Mouse (Mus musculus): Measurements from ENCODE around the gene Frat2. TPM values are rescaled to one million over a fixed set of nuclear protein-coding genes. Genes with fewer than 3 reads are reported as not detected.
"Not testable (repeated sequence)": the region's sequence is repeated elsewhere in the genome, so short reads cannot be mapped to it uniquely, and the experiment has no call there.

Frat2 gene
- polyA plus RNA-seq, 1 experiment from 2014 or later, result 17.1 TPM

DNA sequence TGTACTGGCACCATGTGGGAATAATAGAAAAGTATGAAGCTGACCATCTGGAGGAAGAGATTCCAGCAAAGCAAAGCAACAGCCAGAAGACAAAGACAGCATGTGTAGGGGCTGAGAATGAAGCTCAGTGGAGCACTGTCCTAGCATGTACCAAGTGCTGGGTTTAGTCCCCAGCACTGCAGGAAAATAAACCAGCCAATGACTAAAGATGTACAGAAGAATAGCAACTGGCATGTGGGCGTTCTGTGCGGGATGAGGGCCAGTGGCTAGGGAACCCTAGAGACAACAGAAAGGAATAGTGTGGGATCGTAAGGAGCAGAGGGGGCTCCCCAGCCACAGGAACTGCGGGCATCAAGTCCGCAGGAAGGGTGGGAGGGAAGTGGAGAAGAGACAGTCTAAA, 21.4 kb upstream of the Frat2 start:
- CTCF ChIA-PET, result interaction anchor here (1.7 kb wide), 1 partner anchor 11 kb away, joined by 3 read pairs; no protein-coding TSS in a partner anchor
- TF ChIP-seq CTCF (IDR thresholded peaks at IDR 0.05), result no peak
- ATAC-seq (no peak), DNase-seq (ENCODE audit: low read depth, low spot score) (no peak)
- POLR2A ChIA-PET, result no interaction called here
- in situ Hi-C loops (cut with MboI; ENCODE audit: low pct_unique_long_range_greater_than_20kb), result no loop called here
- no peaks in the 10 kb centered on the region for H3K27me3 ChIP-seq

DNA sequence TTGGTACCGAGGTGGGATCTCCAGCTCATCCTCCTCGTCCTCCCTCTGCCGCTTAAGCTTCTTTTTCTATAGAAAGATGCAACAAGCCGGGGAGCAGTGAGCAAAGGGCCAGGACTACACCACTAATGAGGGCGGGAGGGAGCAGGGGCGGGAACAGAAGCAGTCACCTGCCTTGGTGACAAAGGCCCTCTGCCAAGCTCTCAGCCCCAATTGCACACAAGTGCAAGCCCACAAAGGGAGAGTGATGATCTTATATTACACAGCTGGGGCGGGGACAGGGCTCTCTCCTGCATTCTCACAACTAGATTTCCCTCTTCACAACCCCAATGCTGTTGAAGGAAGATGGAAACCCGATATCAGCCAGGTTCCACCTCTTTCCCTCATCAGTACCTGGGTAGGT, 18.8 kb upstream of the Frat2 start:
- TF ChIP-seq CTCF (IDR thresholded peaks at IDR 0.05), result no peak
- ATAC-seq (no peak), DNase-seq (ENCODE audit: low read depth, low spot score) (no peak)
- ChIA-PET POLR2A (no interaction called here), CTCF (interaction anchor here (2.3 kb wide), 1 partner anchor 18 kb away, joined by 5 read pairs; no protein-coding TSS in a partner anchor)
- H3K27me3 ChIP-seq, result no peaks in the 10 kb centered on the region
- in situ Hi-C loops (cut with MboI; ENCODE audit: low pct_unique_long_range_greater_than_20kb), result no loop called here

DNA sequence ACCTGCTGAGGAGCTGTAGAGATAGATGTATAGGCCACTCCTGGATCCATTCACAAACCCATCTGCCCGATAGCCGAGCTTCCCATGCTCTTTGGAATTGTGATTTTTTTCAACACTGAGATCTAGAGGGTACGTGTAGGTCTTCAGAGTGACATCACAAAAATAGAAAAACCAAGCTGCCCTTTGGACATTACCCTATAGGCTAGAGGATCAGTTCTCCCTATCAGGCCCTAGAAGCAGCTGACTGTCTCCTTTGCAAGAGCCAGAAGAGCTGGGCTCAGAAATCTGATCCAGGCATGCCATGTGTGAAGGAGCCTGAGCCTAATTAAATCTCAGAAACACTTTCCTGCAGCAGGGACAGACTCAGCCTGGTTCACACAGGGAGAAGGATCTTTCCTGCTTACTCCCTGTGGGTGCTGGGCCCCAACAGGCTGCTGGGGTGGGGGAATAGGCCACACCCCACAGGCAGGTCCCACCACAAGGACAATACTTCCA, 9.9 kb upstream of the Frat2 start:
- DNase-seq (ENCODE audit: low read depth, low spot score) (no peak), ATAC-seq (no peak)
- CTCF ChIA-PET, result interaction anchor here (0.6 kb wide), 1 partner anchor 132 kb away, joined by 3 read pairs; no protein-coding TSS in a partner anchor
- no peak for TF ChIP-seq CTCF (IDR thresholded peaks at IDR 0.05)
- POLR2A ChIA-PET, result no interaction called here
- no peaks in the 10 kb centered on the region for H3K27me3 ChIP-seq
- in situ Hi-C loops (cut with MboI; ENCODE audit: low pct_unique_long_range_greater_than_20kb), result no loop called here

DNA sequence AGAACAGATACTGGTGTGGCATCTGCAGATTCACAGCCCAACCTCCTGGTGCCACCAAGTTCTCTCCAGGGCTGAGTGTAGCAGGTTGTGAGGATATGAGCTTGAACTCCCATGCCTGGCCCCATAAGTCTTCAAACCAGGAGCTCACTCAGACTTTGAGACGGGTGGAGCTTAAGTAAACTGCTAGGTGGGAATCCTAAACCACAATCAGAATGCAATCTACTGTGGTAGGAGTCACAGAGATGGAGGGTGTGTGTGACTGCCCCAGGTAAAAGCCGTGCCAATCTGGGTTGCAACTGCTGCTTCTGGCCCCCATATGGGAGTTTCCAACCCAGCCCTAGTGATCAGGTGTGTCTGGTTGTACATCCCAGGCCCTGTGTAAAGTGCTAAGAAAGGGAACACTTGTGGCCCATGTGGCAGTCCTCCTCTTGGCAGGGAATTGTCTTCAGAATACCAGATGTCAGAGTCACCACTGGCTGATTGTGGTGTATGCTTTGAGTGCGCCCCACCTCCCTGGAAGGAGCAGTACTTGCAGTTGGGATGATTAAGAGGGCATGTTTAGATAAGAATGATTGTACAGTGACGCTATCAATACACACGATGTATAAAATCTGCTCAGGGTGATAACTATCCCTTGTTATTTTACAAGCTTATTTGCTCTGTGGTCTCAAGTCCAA, 9.3 kb upstream of the Frat2 start:
- POLR2A ChIA-PET, result no interaction called here
- H3K27me3 ChIP-seq, result no peaks in the 10 kb centered on the region
- in situ Hi-C loops (cut with MboI; ENCODE audit: low pct_unique_long_range_greater_than_20kb), result no loop called here
- ATAC-seq (no peak), DNase-seq (ENCODE audit: low read depth, low spot score) (no peak)
- CTCF ChIA-PET, result no interaction called here
- no peak for TF ChIP-seq CTCF (IDR thresholded peaks at IDR 0.05)

DNA sequence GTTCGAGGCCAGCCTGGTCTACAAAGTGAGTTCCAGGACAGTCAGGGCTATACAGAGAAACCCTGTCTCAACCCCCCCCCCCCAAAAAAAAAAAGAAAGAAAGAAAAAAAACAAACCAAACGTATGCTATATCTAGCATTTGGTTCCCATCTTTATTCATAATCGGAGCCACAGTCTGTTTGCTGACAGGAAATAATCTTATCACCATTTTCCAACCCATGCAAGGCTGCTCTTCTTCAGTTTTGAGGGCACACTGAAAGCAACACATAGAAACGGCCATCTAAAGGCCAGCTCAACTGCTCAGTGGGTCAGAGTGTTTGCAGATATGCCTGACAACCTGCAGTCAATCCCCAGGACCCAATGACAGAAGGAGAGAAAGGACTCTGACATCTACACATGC, 4.5 kb upstream of the Frat2 start:
- POLR2A ChIA-PET, result interaction anchor here (0.6 kb wide), 1 partner anchor 69 kb away, joined by 6 read pairs; no protein-coding TSS in a partner anchor
- in situ Hi-C loops (cut with MboI; ENCODE audit: low pct_unique_long_range_greater_than_20kb), result no loop called here

DNA sequence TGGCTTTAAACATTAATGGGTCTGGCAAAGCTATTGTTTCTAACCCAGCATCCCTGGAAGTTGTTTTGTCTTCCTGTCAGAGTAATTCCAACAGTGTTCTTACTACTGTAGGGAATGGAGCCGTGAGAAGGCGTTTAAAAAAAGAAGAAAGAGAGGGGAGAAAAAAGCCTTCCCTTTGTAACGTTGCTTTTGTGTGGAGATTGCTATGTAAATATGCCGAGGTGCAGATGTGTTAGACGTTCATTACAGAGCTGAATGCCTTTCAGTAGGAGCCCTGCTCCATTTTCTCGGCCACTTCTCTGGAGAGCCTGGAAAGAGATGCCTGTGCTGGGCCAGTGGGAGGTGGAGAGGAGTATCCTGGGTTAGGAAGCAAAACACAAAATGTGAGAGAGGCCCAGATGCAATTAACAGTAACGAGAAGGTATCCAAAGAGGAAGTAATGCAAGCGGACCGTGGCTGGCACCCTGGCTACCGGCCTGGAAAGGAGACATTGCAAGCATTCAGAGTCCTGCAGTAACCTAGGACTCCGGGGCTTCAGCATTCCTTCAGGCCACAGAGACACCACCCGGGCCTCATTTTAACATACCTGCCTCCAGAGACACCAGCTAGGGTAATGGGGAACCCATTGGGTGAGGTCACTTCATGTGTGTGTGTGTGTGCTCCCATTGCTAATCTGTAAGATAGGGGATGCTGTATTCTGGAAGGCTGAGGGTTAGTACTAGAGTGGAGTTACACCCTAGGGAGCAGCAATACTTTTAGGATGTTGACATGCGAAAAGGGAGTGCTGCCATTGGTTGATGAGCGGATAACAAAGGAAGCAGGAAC, 3.0 kb upstream of the Frat2 start:
- no peaks in the 10 kb centered on the region for H3K27me3 ChIP-seq
- in situ Hi-C loops (cut with MboI; ENCODE audit: low pct_unique_long_range_greater_than_20kb), result no loop called here
- DNase-seq (ENCODE audit: low read depth, low spot score) (no peak), ATAC-seq (peak; percentile 19)
- TF ChIP-seq CTCF (IDR thresholded peaks at IDR 0.05), result no peak
- ChIA-PET POLR2A (interaction anchor here (0.8 kb wide), 1 partner anchor 69 kb away, joined by 3 read pairs; no protein-coding TSS in a partner anchor), CTCF (interaction anchor here (0.8 kb wide), 1 partner anchor 14 kb away, joined by 3 read pairs; no protein-coding TSS in a partner anchor)

More for the DNA sequence above, 4.5 kb upstream of the Frat2 start:
- CTCF ChIA-PET, result no interaction called here
- no peak for DNase-seq (ENCODE audit: low read depth, low spot score)
- no peaks in the 10 kb centered on the region for H3K27me3 ChIP-seq
- ATAC-seq, result no peak
- no peak for TF ChIP-seq CTCF (IDR thresholded peaks at IDR 0.05)

DNA sequence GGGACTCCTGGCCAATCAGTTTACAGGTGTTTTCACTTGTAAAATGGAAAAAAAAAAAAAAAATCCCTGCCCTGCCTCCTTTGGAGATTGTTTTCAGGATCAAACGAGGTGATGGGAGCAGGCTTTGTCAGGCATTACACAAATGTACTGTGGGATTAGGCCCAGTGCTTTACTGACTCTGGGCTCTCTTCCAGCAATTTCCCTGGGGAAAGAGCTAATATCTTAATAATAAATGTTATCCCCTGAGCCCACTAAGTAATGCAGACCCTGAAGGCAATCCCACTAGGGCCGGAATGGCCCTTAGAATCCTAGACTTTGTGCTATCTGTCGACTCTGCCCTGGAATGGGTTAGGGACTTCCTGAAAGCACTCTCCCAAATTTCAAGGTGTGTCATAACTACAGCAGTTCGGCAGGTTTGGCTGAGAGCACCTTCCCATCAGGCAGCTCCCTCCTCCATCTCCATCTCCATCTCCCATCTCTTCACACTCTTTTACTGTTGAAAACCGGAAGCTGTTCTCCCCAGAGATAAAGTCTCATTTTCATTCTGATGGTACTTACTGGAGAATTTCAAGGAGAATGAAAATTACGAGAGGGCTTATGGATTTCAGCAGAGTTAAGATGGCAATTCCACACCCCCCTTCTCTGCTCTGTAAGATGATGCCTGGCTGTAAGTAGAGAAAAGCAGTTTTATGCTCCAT, 2.2 kb upstream of the Frat2 start:
- in situ Hi-C loops (cut with MboI; ENCODE audit: low pct_unique_long_range_greater_than_20kb), result no loop called here
- ATAC-seq (no peak), DNase-seq (ENCODE audit: low read depth, low spot score) (no peak)
- TF ChIP-seq CTCF (IDR thresholded peaks at IDR 0.05), result no peak
- ChIA-PET POLR2A (interaction anchor here (0.7 to 0.8 kb wide), 3 partner anchors 23 to 70 kb away, joined by 3 to 4 read pairs (median 3); no protein-coding TSS in a partner anchor), CTCF (no interaction called here)
- no peaks in the 10 kb centered on the region for H3K27me3 ChIP-seq

DNA sequence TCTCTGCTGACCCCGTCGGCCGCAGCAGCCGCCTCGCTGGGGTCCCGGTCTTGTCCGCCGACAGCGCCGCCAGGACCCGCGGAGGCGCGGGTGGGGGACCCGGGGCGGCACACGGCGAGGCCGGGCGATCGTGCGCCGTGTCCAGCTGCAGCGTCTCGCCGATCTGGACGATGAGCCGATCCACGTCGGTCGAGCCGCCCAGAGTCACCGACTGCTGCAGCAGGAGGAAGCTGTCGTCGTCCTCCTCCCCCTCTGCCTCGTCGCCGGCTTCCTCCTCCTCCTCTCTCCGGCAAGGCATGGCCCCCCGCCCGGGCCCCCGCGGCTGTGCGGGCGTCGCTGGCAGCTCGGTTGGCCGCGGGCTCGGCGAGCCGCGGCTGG, 329 bp downstream of the Frat2 start:
- H3K27me3 ChIP-seq; in situ Hi-C loops (cut with MboI; ENCODE audit: low pct_unique_long_range_greater_than_20kb); DNase-seq (ENCODE audit: low read depth, low spot score): not testable (repeated sequence)
- CTCF ChIA-PET, result interaction anchor here (1.0 kb wide), 1 partner anchor 179 kb away, joined by 3 read pairs; no protein-coding TSS in a partner anchor
- POLR2A ChIA-PET, result interaction anchor here (2.4 kb wide), 1 partner anchor 17 kb away, joined by 9 read pairs; no protein-coding TSS in a partner anchor
- ATAC-seq, result peak; percentile 2

DNA sequence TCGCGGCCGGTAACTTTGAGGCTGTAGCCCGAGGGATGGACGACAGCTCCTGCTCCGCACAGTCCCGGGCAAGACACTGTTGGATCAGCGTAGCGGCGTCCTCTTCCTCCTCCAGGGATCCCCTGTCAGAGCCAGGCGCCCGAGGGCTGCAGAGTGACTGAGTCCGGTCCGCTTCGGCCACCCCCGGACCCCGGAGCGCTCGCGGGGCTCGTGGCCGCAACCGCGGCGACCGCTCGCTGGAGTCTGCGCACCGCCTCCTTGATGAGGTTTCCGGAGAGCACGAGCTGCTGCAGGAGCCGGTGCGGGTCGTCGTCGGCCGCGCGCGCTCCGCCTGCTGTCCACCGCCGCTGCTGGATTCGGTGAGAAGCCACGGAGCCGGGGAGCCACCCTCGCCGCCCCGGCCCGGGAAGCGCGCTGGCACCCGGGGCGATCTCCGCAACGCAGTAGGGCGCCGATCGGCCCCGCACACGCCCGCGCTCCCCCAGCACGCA, 796 bp downstream of the Frat2 start:
- DNase-seq (ENCODE audit: low read depth, low spot score) (no peak), ATAC-seq (peak; percentile 20)
- POLR2A ChIA-PET, result interaction anchor here (2.4 kb wide), 1 partner anchor 17 kb away, joined by 9 read pairs; no protein-coding TSS in a partner anchor
- CTCF ChIA-PET, result interaction anchor here (1.0 kb wide), 1 partner anchor 179 kb away, joined by 3 read pairs; no protein-coding TSS in a partner anchor
- H3K27me3 ChIP-seq, result no peaks in the 10 kb centered on the region
- in situ Hi-C loops (cut with MboI; ENCODE audit: low pct_unique_long_range_greater_than_20kb), result no loop called here
- TF ChIP-seq CTCF (IDR thresholded peaks at IDR 0.05), result no peak

Data from Patski (cell line).